8 mouse cellular contexts compared by ENCODE assay signal in the genomic region with DNA sequence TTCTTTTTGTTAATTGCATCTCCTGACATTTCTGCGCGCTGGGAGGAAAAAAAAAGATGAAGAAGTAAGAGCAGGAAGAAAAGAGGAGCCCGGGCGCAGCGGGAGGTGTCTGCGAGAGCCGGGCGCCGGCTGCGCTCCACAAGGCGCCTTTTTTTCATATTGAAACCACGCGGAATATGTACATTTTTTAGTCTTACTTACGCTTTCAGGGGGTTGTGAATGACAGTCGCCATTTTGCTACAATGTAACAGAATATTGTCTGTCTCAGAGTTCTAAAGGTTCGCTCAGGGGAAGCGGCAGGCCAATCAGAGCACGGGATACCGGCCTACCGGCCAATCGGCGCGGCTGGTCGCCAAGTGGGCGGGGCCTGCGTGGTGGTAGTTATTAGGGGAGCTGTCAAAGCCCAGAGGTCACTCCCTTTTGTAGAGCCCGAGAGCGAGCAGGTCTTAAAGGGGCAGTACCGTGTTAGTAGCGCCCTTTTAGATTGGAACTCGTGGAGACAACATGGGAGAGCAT. TPM values are rescaled to one million over a fixed set of nuclear protein-coding genes. Genes with fewer than 3 reads are reported as not detected.
A peak's percentile ranks its signal among the peaks of the same experiment; 100 is the strongest.
DNase-seq lines count a peak whose midpoint lies in the region; ATAC-seq lines count a peak whose summit lies in the region.

TSS of gene Dpf3 (minus strand) at position 241 of the 516 bp plus-strand sequence.

- peak within 1 kb of the TSS; percentile 74 for H3K4me3 ChIP-seq in forebrain, embryonic 10.5 days
- peak within 1 kb of the TSS; percentile 69 for H3K4me3 ChIP-seq in heart, embryonic 16.5 days (ENCODE audit: low read length)
- peak within 1 kb of the TSS; percentile 79 for H3K4me3 ChIP-seq in liver, embryonic 15.5 days (replicated peaks)
- H3K4me3 ChIP-seq in neural tube, embryonic 12.5 days, result peak within 1 kb of the TSS; percentile 80

- H3K27ac ChIP-seq in forebrain, embryonic 10.5 days, result peak within 1 kb of the TSS; percentile 79
- H3K27ac ChIP-seq in heart, embryonic 16.5 days (ENCODE audit: low read length), result peak within 1 kb of the TSS; percentile 88
- H3K27ac ChIP-seq in liver, embryonic 15.5 days (replicated peaks), result peak within 1 kb of the TSS; percentile 87
- peak within 1 kb of the TSS; percentile 70 for H3K27ac ChIP-seq in neural tube, embryonic 12.5 days

- DNase-seq in CD8-positive naive resting alpha-beta T cell, adult 2 months (ENCODE audit: low read depth in 2 of 2, low spot score in 2 of 2), result peak; percentile 73
- DNase-seq in c-Kit-positive CD71-negative TER-119-negative erythroid progenitor cells, embryonic 14.5 days (ENCODE audit: low read depth), result peak; percentile 90
- peak; percentile 97 for DNase-seq in forebrain, embryonic 10.5 days (ENCODE audit: extremely low spot score, low spot score)
- DNase-seq in kidney, postnatal 36 days, result peak; percentile 100
- DNase-seq in telencephalon, adult 2 months (ENCODE audit: low read depth, low spot score), result peak; percentile 79

- ATAC-seq in heart, embryonic 16.5 days (replicated peaks; ENCODE audit: extremely low read depth, insufficient read depth, low FRiP score), result peak; percentile 95
- ATAC-seq in liver, embryonic 15.5 days (ENCODE audit: insufficient read depth), result peak; percentile 94
- ATAC-seq in neural tube, embryonic 12.5 days (ENCODE audit: low FRiP score, low read depth), result peak; percentile 96

- peak within 1 kb of the TSS; percentile 84 for H3K9ac ChIP-seq in heart, embryonic 16.5 days (ENCODE audit: low read length)
- H3K9ac ChIP-seq in liver, embryonic 15.5 days, result peak within 1 kb of the TSS; percentile 80
- peak within 1 kb of the TSS; percentile 79 for H3K9ac ChIP-seq in neural tube, embryonic 12.5 days

- WGBS in forebrain, embryonic 10.5 days, result 0% methylated on average over 31 of the region's 31 CpGs
- WGBS in heart, embryonic 16.5 days, result under 1% methylated on average over 31 of the region's 31 CpGs
- under 1% methylated on average over 31 of the region's 31 CpGs for WGBS in liver, embryonic 15.5 days (ENCODE audit: insufficient replicate concordance)
- WGBS in neural tube, embryonic 12.5 days, result under 1% methylated on average over 31 of the region's 31 CpGs

- H3K4me1 ChIP-seq in forebrain, embryonic 10.5 days, result peaks cover 44% of the 10 kb centered on the region
- peaks cover 27% of the 10 kb centered on the region for H3K4me1 ChIP-seq in heart, embryonic 16.5 days (ENCODE audit: control insufficient read depth, insufficient read depth, low read length)
- peaks cover 55% of the 10 kb centered on the region for H3K4me1 ChIP-seq in liver, embryonic 15.5 days (replicated peaks)
- peaks cover 28% of the 10 kb centered on the region for H3K4me1 ChIP-seq in neural tube, embryonic 12.5 days

- H3K4me2 ChIP-seq in heart, embryonic 16.5 days (ENCODE audit: low read depth, low read length), result peak within 1 kb of the TSS; percentile 72
- peak within 1 kb of the TSS; percentile 97 for H3K4me2 ChIP-seq in liver, embryonic 15.5 days
- H3K4me2 ChIP-seq in neural tube, embryonic 12.5 days (replicated peaks), result peak within 1 kb of the TSS; percentile 100

- H3K27me3 ChIP-seq in forebrain, embryonic 10.5 days (ENCODE audit: poor library complexity, severe bottlenecking), result peaks cover 65% of the 10 kb centered on the region
- no peaks in the 10 kb centered on the region for H3K27me3 ChIP-seq in heart, embryonic 16.5 days (ENCODE audit: control insufficient read depth, insufficient read depth, low read length)
- H3K27me3 ChIP-seq in liver, embryonic 15.5 days, result peaks cover 51% of the 10 kb centered on the region
- no peaks in the 10 kb centered on the region for H3K27me3 ChIP-seq in neural tube, embryonic 12.5 days (replicated peaks)

- peaks cover 7% of the 10 kb centered on the region; the same call in 1 of the 2 replicates for H3K9me3 ChIP-seq in forebrain, embryonic 10.5 days
- peaks cover 6% of the 10 kb centered on the region for H3K9me3 ChIP-seq in heart, embryonic 16.5 days (replicated peaks; ENCODE audit: control insufficient read depth, low read length)
- peaks cover 4% of the 10 kb centered on the region; the same call in 1 of the 2 replicates for H3K9me3 ChIP-seq in liver, embryonic 15.5 days (replicated peaks)
- H3K9me3 ChIP-seq in neural tube, embryonic 12.5 days, result peaks cover 7% of the 10 kb centered on the region; the same call in 1 of the 2 replicates

- no peaks in the 10 kb centered on the region for H3K36me3 ChIP-seq in forebrain, embryonic 10.5 days (replicated peaks)
- no peaks in the 10 kb centered on the region for H3K36me3 ChIP-seq in heart, embryonic 16.5 days (ENCODE audit: control insufficient read depth, insufficient read depth)
- H3K36me3 ChIP-seq in liver, embryonic 15.5 days (replicated peaks), result no peaks in the 10 kb centered on the region
- no peaks in the 10 kb centered on the region for H3K36me3 ChIP-seq in neural tube, embryonic 12.5 days

RNA-seq across cellular contexts. Expression of gene Dpf3, which starts in this region (rescaled TPM):
- 1.2 and 2.2 TPM in 2 replicates for polyA plus RNA-seq in forebrain, embryonic 10.5 days (2016; fragmentation: Nextera tagmentation; extraction: Ambion mirVana)
- 19.2 and 21.8 TPM in 2 replicates for polyA plus RNA-seq in heart, embryonic 16.5 days (2015; fragmentation: Nextera tagmentation; extraction: Ambion mirVana)
- polyA plus RNA-seq in liver, embryonic 15.5 days (2015; fragmentation: Nextera tagmentation; extraction: Ambion mirVana), result 6.5 and 6.7 TPM in 2 replicates
- 17.4 and 22.8 TPM in 2 replicates for polyA plus RNA-seq in neural tube, embryonic 12.5 days (2016; fragmentation: Nextera tagmentation; extraction: Ambion mirVana)

Comparison
In these comparisons a context has a peak if more than half of its experiments do, and no peak if none do; other contexts are left out.
1. Peak in every context shown above with its lines: DNase-seq, ATAC-seq, H3K4me3 ChIP-seq and H3K27ac ChIP-seq.